Mouse (Mus musculus): ENCODE results near the gene Wdcp. TPM values are rescaled to one million over a fixed set of nuclear protein-coding genes. Genes with fewer than 3 reads are reported as not detected.

Wdcp gene
- total RNA-seq, 1 experiment from 2014 or later, result 10.0 TPM

Other genes with a start within 250 kb of the Wdcp start
- gene Fam228a, start 104.9 kb upstream of the Wdcp start, total RNA-seq (2021), result 0.30 and 0.86 TPM in 2 replicates
- 2.0 and 3.8 TPM in 2 replicates for gene Pfn4, start 74.3 kb upstream of the Wdcp start, total RNA-seq (2021)
- gene Fam228b, start 74.0 kb upstream of the Wdcp start, total RNA-seq (2021), result 7.9 and 10.2 TPM in 2 replicates
- 106 and 114 TPM in 2 replicates for gene Sf3b6, start 25.8 kb upstream of the Wdcp start, total RNA-seq (2021)
- 8.9 and 17.7 TPM in 2 replicates for gene Fkbp1b, start 1.7 kb upstream of the Wdcp start, total RNA-seq (2021)
- 1.6 and 3.3 TPM in 2 replicates for gene Mfsd2b, start 31.1 kb downstream of the Wdcp start, total RNA-seq (2021)
- gene Ubxn2a, start 64.4 kb downstream of the Wdcp start, total RNA-seq (2021), result 37.4 and 39.4 TPM in 2 replicates
- gene Atad2b, start 74.0 kb downstream of the Wdcp start, total RNA-seq (2021), result 30.6 and 34.9 TPM in 2 replicates